Mouse (Mus musculus): ENCODE data around the gene Cmpk1. TPM values are rescaled to one million over a fixed set of nuclear protein-coding genes. Genes with fewer than 3 reads are reported as not detected.

The Cmpk1 gene
- polyA plus RNA-seq, 2 experiments, result 42.4 to 120 TPM

GRCm38 (mm10) chr4:114958786-114959185 lies 28.3 kb downstream of the Cmpk1 start:
- TF ChIP-seq POLR2A (IDR thresholded peaks at IDR 0.05; ENCODE audit: borderline replicate concordance, extremely low read depth, insufficient read depth, insufficient read length), result no peak
- Histone ChIP-seq H3K4me3 (replicated peaks; ENCODE audit: low read length) (no peak overlapping the region), H3K36me3 (ENCODE audit: control insufficient read depth, insufficient read depth, low read length) (peaks cover 24% of the 10 kb centered on the region), H3K27me3 (ENCODE audit: control insufficient read depth, insufficient read depth, low read length) (no peaks in the 10 kb centered on the region), H3K9ac (ENCODE audit: low read depth, low read length, severe bottlenecking) (no peak overlapping the region), H3K4me2 (replicated peaks; ENCODE audit: low read depth, low read length, severe bottlenecking) (no peak overlapping the region), H3K9me3 (ENCODE audit: control insufficient read depth, low read length) (no peaks in the 10 kb centered on the region), H3K27ac (replicated peaks; ENCODE audit: low read depth, low read length) (no peak overlapping the region), H3K4me1 (ENCODE audit: control insufficient read depth, insufficient read depth, low read length) (no peaks in the 10 kb centered on the region)
- WGBS, result 94% methylated on average over 4 of the region's 4 CpGs
- DNase-seq (ENCODE audit: low spot score) (no peak), ATAC-seq (ENCODE audit: low FRiP score, low read depth) (no peak)

- no peaks in the 10 kb centered on the region for H3K9me3 ChIP-seq (ENCODE audit: control insufficient read depth, low read length)
- ATAC-seq (ENCODE audit: low FRiP score, low read depth), result no peak
These were observed 28.8 kb downstream of the Cmpk1 start for GRCm38 (mm10) chr4:114958231-114958630.

GRCm38 (mm10) chr4:114957403-114957802 lies 29.6 kb downstream of the Cmpk1 start:
- no peak for DNase-seq (ENCODE audit: low spot score)
- H3K9me3 ChIP-seq (ENCODE audit: control insufficient read depth, low read length), result no peaks in the 10 kb centered on the region
- TF ChIP-seq POLR2A (IDR thresholded peaks at IDR 0.05; ENCODE audit: borderline replicate concordance, extremely low read depth, insufficient read depth, insufficient read length), result no peak

More at GRCm38 (mm10) chr4:114958231-114958630, 28.8 kb downstream of the Cmpk1 start:
- no peak for DNase-seq (ENCODE audit: low spot score)
- no peaks in the 10 kb centered on the region for H3K4me1 ChIP-seq (ENCODE audit: control insufficient read depth, insufficient read depth, low read length)
- no peak overlapping the region for H3K27ac ChIP-seq (replicated peaks; ENCODE audit: low read depth, low read length)
- H3K36me3 ChIP-seq (ENCODE audit: control insufficient read depth, insufficient read depth, low read length), result peaks cover 24% of the 10 kb centered on the region
- H3K27me3 ChIP-seq (ENCODE audit: control insufficient read depth, insufficient read depth, low read length), result no peaks in the 10 kb centered on the region
- whole genome bisulfite sequencing, result 76% methylated on average over 2 of the region's 2 CpGs
- no peak for TF ChIP-seq POLR2A (IDR thresholded peaks at IDR 0.05; ENCODE audit: borderline replicate concordance, extremely low read depth, insufficient read depth, insufficient read length)
- H3K9ac ChIP-seq (ENCODE audit: low read depth, low read length, severe bottlenecking), result no peak overlapping the region
- no peak overlapping the region for H3K4me3 ChIP-seq (replicated peaks; ENCODE audit: low read length)
- no peak overlapping the region for H3K4me2 ChIP-seq (replicated peaks; ENCODE audit: low read depth, low read length, severe bottlenecking)

GRCm38 (mm10) chr4:114953172-114953571 lies 33.9 kb downstream of the Cmpk1 start:
- 81% methylated on average over 3 of the region's 3 CpGs for WGBS
- Histone ChIP-seq H3K4me2 (replicated peaks; ENCODE audit: low read depth, low read length, severe bottlenecking) (no peak overlapping the region), H3K36me3 (ENCODE audit: control insufficient read depth, insufficient read depth, low read length) (no peaks in the 10 kb centered on the region), H3K27ac (replicated peaks; ENCODE audit: low read depth, low read length) (no peak overlapping the region), H3K4me1 (ENCODE audit: control insufficient read depth, insufficient read depth, low read length) (no peaks in the 10 kb centered on the region), H3K9ac (ENCODE audit: low read depth, low read length, severe bottlenecking) (no peak overlapping the region), H3K9me3 (ENCODE audit: control insufficient read depth, low read length) (no peaks in the 10 kb centered on the region), H3K4me3 (replicated peaks; ENCODE audit: low read length) (no peak overlapping the region), H3K27me3 (ENCODE audit: control insufficient read depth, insufficient read depth, low read length) (peaks cover 11% of the 10 kb centered on the region; the same call in 1 of the 2 replicates)
- ATAC-seq (ENCODE audit: low FRiP score, low read depth) (no peak), DNase-seq (ENCODE audit: low spot score) (no peak)
- TF ChIP-seq POLR2A (IDR thresholded peaks at IDR 0.05; ENCODE audit: borderline replicate concordance, extremely low read depth, insufficient read depth, insufficient read length), result no peak

More at GRCm38 (mm10) chr4:114957403-114957802, 29.6 kb downstream of the Cmpk1 start:
- no peak overlapping the region for H3K9ac ChIP-seq (ENCODE audit: low read depth, low read length, severe bottlenecking)
- H3K36me3 ChIP-seq (ENCODE audit: control insufficient read depth, insufficient read depth, low read length), result peaks cover 16% of the 10 kb centered on the region
- no peak overlapping the region for H3K4me3 ChIP-seq (replicated peaks; ENCODE audit: low read length)
- no peak for ATAC-seq (ENCODE audit: low FRiP score, low read depth)
- H3K4me2 ChIP-seq (replicated peaks; ENCODE audit: low read depth, low read length, severe bottlenecking), result no peak overlapping the region
- H3K4me1 ChIP-seq (ENCODE audit: control insufficient read depth, insufficient read depth, low read length), result no peaks in the 10 kb centered on the region
- no peaks in the 10 kb centered on the region for H3K27me3 ChIP-seq (ENCODE audit: control insufficient read depth, insufficient read depth, low read length)
- no peak overlapping the region for H3K27ac ChIP-seq (replicated peaks; ENCODE audit: low read depth, low read length)

- no peaks in the 10 kb centered on the region for H3K36me3 ChIP-seq (ENCODE audit: control insufficient read depth, insufficient read depth, low read length)
- no peak overlapping the region for H3K4me2 ChIP-seq (replicated peaks; ENCODE audit: low read depth, low read length, severe bottlenecking)
- H3K27ac ChIP-seq (replicated peaks; ENCODE audit: low read depth, low read length), result no peak overlapping the region
- WGBS, result 64% methylated on average over 7 of the region's 7 CpGs
- H3K27me3 ChIP-seq (ENCODE audit: control insufficient read depth, insufficient read depth, low read length), result peaks cover 38% of the 10 kb centered on the region; the same call in 1 of the 2 replicates
- no peak for TF ChIP-seq POLR2A (IDR thresholded peaks at IDR 0.05; ENCODE audit: borderline replicate concordance, extremely low read depth, insufficient read depth, insufficient read length)
- ATAC-seq (ENCODE audit: low FRiP score, low read depth), result peak; percentile 13; the same call in 1 of the 2 replicates
- H3K9ac ChIP-seq (ENCODE audit: low read depth, low read length, severe bottlenecking), result no peak overlapping the region
- DNase-seq (ENCODE audit: low spot score), result no peak
- H3K4me1 ChIP-seq (ENCODE audit: control insufficient read depth, insufficient read depth, low read length), result no peaks in the 10 kb centered on the region
- no peak overlapping the region for H3K4me3 ChIP-seq (replicated peaks; ENCODE audit: low read length)
- H3K9me3 ChIP-seq (ENCODE audit: control insufficient read depth, low read length), result no peaks in the 10 kb centered on the region
These were observed 39.1 kb downstream of the Cmpk1 start for GRCm38 (mm10) chr4:114947852-114948481.

Measured in limb, embryonic 14.5 days (tissue).